Mouse (Mus musculus): Measurements from ENCODE around the gene C1galt1.

C1galt1 gene

DNA sequence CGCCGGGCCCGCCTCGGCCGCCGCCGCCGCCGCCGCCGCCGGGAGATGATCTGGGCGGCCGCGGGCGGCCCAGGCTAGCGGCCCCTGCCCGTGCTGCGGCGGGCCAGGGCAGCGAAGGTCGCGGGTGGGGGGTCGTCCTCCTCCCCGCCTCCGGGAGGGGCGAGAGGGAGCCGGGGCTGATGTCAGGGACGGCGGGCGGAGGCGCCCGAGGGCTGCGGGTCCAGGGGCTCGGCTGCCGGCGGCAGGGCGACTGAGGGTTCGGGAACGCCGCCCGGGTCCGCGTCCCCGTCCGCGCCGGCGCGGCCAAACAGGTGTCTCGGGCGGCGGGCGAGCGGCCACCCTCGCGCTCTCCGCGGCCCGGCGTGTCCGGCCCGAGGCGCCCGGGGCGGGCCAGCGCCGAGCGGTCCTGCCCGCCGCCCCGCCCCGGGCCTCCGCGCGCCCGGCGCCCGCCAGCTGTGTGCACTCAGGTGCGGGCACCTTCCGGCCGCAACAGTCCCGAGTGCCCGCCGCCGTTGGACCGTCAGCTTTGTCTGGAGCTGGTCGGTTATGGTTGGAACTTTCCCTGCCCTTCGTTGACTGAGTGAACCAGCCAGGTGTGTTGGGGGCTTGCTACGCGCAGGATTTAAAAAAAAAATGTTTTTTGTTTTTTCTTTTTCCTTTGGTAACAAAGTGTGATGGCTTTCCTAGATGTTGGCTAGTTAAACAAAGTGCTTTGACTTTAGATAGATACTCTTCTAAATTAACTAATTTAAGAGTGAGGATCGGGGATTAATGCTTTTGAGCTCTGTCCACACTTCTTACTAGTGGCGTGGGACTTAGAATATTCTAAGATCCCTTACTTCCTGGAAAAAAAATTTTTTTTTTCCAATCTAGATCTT, at the start of gene C1galt1:
Gene C1galt1, plus strand, starts transcription at position 41 of the 878 bp plus-strand sequence.
- DNase-seq (ENCODE audit: low spot score) = peak; percentile 62

DNA sequence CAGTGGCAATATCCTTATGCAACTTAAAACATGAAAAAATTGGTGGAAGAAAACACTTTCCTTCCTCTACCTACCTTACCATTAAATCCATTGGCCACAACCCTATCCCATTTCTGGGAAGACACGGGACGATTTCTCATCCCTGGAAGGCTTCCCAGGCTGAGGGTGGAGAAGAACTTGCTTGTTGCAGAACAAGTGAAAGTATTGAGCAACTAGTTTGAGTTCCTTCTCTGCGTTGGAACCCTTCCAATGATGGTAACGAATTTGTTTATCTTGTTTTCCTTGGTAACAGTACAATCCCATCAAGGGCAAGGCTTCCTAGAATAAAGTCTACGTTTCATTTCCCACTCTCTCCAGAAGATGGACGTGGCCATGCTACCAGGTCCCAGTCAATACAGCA, 44.7 kb upstream of the C1galt1 start:
- no peak for DNase-seq (ENCODE audit: low spot score)

DNA sequence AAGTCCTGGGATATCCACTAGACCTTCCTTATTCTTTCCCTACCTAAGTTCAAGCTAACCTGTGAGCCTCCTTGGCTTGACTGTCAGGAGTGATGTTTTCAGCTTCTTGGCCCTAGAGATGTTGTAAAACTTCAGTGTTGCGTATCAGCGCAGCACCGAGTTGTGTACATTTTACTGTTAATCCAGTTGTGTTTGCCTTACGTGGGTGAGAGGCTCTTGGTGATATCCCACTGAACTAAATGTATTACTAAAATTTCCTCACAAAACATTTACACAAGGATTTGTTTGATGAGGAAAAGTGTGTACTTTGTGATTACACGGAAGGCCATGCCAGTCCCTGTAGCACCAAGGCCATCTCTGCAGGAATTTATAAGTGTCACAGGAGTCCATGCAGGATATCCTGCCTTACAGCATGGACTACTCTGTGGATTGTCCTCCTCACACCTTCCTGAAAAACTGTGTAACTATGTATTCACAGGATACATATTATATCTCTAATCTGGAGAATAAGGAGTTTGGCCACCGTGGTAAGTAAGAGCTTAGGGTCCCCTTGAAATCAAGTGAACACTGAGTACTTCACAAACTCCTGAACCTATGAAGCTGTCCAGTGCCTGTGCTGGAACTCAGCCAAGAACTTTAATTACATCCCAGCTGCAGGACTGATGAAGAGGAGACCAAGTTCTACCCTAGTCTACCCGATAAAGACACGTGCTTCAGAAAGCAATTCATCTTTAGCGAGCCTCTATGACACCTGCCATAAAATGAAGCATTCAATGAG, 40.7 kb upstream of the C1galt1 start:
- DNase-seq (ENCODE audit: low spot score) = no peak

DNA sequence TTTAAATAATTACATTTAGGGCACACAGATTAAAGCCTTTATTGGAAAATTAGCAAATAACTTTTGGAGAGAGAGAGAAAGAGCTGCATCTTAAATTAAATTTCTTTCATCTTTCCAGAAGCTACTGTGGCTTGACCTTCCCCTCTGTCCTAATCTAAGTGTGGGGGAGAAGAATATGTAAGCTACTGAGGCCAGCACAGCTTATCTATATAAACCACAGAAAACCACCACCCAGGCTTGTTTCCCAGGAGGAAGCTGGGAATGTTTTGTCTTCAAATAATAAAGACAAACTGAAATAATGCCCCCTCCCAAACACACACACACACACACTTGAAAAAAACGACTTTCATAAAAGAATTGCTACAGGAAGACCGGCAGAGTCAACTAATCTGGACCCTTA, 30.5 kb upstream of the C1galt1 start:
- DNase-seq (ENCODE audit: low spot score) = no peak

DNA sequence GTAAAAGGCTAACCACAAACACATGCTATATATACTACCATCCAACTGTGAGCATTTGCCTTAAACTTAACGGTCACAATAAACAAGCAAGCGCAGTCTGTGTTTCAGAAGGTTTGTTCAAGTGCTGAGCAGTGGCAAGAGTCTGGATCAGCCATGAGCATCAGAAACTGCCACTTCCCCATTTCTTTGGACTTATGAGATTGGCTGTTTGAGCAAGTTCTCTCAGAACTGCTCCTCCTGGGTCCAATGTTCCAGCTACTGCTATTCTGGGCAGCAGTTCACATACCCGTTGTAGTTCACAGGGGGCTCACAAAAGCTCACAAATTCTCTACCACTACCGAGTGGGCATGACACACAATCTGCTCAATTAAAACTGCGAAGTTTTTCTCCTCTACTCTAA, 28.4 kb upstream of the C1galt1 start:
- DNase-seq (ENCODE audit: low spot score) = no peak

DNA sequence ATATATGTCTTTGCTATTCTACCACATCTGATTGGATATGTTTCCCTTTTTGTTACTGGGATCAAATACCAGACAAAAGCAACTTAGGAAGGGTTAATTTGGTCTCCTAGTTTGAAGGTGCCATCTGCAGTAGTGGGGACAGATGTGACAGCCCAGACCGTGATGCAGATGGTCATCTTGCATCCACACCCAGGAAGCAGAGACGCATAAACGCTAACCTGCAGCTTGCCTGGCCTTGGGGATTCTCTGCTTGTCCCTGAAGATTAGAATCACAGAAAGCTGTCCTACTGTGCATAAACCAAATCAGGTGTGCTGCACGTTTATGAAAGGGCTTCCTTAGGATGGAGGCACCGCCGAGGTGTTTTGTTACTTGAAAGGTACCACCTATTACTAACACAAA, 22.0 kb upstream of the C1galt1 start:
- no peak for DNase-seq (ENCODE audit: low spot score)

DNA sequence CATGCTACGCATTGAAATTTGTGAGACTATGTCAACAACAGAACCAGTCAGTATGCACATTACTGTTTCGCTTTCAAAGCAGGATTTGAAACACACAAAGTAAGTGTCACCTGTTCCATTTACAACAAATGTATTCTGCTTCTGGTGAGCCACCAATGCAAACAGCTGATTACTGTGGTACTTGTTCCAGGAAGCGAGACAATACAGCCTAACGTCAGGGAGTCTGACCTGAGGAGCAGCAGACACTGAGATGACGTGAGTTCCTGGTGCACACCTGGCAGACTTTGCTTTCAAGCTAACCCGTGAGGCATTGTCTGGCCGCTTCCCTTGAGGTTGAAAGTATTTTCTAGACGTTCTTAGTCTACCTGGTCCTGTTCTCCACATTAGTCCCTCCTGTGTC, 13.8 kb upstream of the C1galt1 start:
- DNase-seq (ENCODE audit: low spot score) = no peak

DNA sequence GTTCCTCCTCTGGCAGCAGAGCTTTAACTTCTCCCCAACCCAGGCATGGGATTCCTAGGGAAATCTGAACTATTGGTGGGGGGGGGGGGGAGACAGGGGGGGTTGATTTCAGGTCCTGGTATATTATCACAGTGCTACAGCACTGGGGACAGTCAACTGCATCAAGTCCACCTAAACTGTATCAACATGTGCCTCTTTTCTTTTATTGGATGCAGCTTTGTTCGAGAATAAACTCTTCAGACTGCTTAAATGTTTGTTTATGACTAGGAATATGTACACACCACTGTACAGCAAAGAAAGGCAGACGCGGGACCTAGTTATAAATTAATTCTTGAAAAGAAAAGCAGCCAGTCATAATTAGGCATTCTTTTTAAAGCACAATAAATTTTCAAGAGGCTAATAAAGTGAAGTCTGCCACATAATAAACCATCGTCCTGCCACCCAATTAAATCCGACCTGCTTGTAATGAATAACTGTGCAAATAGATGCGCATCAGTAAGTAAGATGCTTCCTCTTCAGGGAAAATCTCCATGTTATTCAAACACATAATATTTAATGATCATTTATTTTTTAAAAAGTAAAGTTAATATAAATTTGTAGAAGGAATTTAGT, 12.0 kb upstream of the C1galt1 start:
- DNase-seq (ENCODE audit: low spot score) = no peak

DNA sequence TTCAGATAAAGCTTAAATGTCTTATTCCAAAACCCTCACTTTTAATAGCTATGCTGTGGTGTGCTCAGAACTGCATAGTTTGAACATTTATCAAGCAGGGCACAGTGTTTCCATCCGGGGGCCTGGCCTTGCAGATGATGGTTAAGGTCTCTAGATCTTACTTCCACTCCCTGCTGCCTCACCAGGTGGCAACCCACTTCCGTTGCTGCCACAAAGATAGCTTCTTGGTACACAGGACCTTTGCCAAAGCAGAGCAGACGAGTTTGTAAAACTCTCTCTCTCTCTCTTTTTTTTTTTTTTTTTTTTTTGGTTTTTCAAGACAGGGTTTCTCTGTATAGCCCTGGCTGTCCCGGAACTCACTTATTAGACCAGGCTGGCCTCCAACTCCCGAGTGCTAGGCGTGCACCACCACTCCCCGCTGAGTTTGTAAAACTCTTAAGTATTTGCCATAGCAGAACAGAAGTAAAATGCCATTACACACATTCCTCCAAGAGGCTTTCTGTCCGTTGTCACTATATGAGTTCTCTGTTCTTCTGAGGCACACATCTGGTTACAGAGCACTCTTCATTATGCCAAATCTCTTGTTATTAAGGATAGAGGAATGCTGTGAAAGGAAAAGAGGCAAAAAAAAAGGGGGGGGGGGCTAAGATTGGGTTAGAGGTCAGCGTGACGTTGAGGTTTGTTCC, 773 bp upstream of the C1galt1 start:
- DNase-seq (ENCODE audit: low spot score) = peak; percentile 18

DNA sequence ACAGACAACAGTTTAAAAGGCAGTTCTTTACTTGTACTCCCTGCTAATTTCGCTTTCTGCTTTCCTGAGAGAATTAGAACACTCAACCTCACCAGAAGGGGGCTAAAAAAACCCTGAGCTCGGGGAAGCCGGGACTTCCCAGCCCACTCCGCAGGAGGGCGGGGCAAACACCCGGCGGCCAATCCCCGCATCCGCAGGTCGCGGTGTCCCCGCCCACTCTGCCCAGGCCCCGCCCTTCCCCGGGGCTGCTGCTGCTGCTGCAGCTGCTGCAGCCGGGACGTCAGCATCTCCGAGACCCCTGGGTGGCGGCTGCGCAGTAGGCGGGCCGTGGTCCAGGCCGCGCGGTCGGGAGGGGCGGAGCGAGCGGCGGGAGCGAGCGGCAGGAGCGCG, 235 bp upstream of the C1galt1 start:
- DNase-seq (ENCODE audit: low spot score) = peak; percentile 99

DNA sequence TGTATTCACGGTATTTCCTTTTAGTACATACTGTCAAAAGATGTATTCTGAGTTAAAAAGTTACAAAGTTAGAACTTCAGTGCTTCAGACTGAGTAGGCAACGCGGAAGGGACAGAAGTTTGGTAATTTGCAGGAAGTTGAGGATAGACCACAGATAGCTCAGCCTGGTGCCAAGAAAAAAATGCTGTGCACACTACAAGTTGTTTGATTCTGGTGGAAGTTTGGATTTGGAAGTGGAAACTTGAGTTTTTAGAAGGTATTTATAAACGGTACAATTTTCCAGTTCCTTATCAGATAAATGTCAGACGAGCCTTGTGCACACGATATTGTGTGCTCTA, 1.0 kb downstream of the C1galt1 start:
- DNase-seq (ENCODE audit: low spot score) = no peak

DNA sequence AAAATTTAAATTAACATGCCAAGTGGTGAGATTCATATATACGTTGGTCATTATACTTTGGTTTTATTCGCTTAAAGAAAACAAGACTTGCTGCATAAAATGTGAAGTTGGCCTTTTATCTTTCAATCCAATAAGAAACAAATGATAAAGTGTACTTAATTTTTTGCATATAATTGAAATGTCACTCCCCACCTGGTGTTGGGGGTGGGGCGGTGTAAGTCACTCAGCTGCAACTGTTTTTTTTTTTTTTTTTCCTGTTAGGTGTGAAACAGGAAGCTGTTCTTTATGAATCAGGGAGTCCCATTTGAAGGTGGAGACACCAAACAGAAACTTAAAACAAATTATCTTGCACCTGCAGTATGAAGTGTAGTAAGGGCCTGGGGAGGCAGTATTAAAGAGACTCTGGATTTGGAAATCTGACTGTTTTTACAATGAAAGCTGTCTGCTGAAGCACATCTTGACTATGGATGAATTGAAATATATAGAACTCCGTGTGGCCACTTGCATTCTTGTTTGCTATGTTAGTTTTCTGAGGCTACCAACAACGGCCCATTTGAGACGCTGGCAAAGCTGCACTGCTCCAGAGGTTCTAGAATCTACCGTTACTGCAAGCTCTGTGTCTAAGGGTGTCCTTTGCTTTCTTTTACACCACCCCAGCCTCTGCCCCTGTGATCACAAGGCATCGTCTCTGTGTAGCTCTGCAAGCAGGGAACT, 2.2 kb downstream of the C1galt1 start:
- peak; percentile 15 for DNase-seq (ENCODE audit: low spot score)

DNA sequence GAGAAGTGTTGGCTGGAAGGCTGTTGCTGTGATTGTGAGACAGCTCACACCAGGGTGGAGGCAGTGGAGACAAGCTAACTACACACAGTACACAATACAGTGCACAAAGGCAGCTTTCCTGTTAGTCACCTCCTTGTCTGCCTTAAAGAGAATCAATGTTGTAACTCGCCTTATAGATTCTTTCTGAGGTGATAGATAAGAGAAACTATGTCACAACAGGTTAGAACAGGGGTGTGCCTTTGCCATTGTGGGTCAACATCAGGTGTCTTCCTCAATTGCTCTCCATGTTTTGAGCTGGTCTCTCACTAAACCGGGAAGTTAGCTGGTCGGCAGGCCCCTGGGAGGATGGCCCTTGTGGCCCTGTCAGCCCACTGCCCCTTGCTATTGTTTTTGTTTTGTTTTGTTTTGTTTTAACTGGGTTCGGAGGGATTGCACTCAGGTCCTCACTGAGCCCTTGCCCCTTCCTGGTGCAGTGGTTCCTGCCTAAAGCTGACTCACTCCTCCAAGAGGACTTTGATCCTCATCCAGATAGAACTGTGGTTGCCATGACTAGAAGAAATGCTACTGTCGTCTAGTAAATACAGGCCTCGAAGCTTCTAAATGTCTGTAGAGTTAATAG, 3.4 kb downstream of the C1galt1 start:
- DNase-seq (ENCODE audit: low spot score) = no peak

DNA sequence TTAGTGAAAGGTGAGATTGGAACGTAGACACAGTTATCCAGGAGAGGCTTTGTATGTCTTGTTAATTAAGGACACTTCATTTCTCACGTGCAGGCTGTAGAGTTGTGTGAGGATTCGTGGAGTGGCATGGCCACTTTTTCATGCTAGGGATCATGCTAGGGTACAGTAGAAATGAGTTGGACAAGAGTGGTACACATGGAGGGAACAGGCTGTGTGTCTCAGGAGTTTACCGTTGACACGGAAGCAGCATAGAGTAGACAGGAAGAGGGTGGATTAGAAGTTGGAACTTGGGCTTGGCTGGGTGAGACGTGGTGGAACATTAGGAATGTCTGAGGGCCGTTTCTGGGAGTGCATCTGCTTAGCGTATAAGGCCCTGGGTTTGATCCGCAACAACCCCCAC, 4.1 kb downstream of the C1galt1 start:
- no peak for DNase-seq (ENCODE audit: low spot score)

DNA sequence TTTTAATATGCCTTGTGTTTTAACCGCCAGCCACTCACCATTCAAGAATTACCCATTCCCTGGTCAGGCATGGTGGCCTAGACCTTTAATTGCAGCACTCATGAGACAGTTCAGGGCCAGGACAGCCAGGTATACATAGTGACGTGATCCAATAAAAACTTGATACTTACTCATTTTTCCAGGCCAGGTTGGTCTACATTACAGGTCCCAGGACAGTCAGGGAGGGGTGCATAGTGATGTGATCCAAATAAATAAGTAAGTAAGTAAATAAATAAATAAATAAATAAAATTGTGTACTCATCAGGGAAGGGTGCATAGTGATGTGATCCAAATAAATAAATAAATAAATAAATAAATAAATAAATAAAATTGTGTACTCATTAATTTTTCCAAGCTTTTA, 6.4 kb downstream of the C1galt1 start:
- no peak for DNase-seq (ENCODE audit: low spot score)

DNA sequence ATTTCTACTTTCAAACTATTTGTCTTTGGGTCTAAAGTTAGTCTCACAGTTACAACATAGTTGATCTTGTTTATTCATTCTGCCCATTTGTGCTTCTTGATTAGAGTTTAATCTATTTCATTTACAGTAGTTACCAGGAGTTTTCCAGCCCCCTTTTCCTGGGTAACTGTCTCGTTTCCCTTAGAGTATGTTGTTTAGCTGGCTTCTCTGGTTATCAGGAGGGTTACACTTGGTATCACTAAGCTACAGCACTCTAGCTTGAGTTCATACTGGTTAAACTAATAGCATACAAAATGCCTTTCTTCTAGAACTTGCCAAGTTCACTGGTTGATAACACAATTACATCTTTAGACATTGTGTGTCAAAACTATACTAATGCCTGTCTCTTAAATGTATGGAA, 8.3 kb downstream of the C1galt1 start:
- no peak for DNase-seq (ENCODE audit: low spot score)

DNA sequence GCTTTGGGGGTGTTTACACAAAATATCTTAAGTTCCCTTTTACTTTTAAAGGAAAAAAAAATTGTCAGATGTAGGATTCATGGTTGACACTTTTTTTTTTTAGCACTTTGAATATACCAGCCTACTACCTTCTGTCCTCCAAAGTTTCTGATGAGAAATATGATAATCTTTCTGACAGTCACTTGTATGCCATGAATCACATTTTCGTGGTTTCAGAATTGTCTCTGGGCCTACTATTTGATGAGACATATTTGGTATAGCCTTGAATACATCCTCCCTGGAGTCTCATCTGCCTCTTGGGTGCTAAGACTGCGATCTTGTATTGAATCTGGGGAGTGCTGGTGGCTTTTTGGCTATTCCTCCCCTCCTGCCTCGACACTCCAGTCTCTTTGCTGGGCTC, 8.8 kb downstream of the C1galt1 start:
- no peak for DNase-seq (ENCODE audit: low spot score)

DNA sequence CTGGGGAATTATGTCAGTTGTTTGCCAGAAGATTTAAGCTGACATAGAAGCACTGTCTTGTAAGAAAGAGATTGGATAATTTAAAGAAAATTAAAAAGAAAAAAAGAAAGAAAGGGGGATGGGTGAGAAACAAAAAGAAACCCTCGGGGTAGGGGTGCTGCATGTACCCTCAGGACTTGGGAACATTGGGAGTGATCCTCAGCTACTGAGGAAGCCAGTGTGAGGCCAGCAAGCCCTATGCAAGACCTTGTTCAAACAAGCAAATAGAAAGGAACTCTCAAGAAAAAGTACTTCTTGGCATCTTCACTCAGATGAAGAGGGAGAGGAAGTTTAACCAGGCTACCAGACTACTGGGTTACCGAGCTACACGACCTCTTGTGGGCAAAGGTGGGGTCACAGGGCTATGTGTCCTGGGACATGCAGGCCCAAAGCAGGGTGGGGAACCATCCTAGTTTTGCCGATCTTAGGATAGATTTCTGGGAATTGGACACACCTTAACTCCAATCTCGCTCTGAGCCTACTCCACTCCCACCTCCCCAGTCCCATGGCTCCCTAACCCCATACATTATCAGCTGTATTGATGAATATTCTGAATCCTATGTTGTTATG, 12.1 kb downstream of the C1galt1 start:
- DNase-seq (ENCODE audit: low spot score) = peak; percentile 33

DNA sequence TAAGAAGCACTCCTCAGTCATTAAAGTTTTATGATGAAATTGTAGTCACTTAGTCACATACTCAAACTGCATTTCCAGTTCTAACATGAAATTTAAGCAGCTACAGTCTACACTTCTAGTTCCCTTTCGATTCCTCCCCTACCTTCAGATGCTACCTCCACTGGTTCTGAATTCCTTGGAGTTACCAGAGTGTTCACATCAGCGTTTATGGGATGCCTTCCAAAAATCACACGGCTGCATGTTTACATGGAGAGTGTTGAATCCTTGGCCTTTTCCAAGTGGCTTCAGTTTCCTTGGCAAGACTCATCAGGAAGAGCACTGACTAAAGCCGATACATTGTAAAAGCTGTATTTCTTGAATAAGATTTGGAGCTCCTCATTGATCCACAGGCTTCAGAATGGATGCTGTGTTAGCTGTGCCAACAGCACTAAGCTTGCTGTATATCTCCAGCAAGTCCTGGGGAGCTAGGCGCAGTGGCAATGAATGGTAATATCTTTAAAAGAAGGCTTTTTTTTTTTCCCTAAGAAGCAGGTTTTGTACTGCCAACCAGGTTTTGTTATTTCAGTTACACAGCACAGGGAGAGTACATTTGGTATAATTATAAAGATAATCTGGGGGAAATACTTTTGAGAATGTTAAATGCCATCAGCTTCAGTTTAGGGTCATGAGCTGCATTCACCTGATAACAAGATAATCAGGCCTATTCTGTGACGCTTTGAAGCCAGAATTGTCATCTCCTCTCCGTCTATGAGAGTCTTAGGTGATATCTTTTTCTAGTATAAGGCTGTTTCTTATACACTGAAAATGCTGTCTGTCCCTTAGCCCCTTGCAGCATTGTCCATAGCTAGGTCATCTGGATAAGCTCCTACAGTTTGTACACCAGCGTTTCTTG, 13.0 kb downstream of the C1galt1 start:
- no peak for DNase-seq (ENCODE audit: low spot score)

DNA sequence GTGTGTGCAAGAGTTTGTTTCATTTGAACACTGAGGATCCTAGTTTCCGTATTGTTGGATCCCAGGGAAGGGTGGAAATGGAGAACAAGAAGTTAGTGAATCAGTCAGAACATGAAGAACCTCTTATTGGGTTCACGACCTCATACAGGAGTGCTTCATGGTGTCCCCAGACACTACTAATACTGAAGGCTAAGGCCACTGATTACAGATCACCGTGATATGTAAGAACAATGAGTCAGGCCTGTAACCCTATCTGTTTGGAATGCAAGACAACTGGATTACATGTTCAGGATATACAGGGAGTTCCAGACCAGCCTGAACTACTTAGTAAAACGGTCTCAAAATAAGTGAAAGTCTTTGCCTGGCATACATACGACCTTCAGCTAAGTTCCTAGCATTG, 13.9 kb downstream of the C1galt1 start:
- no peak for DNase-seq (ENCODE audit: low spot score)

All from spleen, adult 12 weeks (tissue).